Mouse (Mus musculus) neural tube, embryonic 13.5 days (tissue): ENCODE data around the gene Myo1h. TPM values are rescaled to one million over a fixed set of nuclear protein-coding genes. Genes with fewer than 3 reads are reported as not detected.

Source experiments
- ATAC-seq: fragments of 200-750 bp; cut with Nextera tagmentation; 2 replicates; pipeline ENCODE4 v1.8.0; 2017; ENCODE audit warnings: low read depth, mild to moderate bottlenecking, moderate TSS enrichment, moderate library complexity
- H3K27ac ChIP-seq: fragments of 300-500 bp; sonication (generic); replicated peaks from 2 replicates; pipeline ENCODE4 v1.5.1; 2015; ENCODE audit warnings: moderate library complexity, mild to moderate bottlenecking, inconsistent platforms
- H3K27me3 ChIP-seq: fragments of 300-500 bp; sonication (generic); 2 replicates; pipeline ENCODE4 v1.6.1; 2015; ENCODE audit warnings: mild to moderate bottlenecking, inconsistent platforms
- H3K36me3 ChIP-seq: fragments of 300-500 bp; sonication (generic); 2 replicates; pipeline ENCODE4 v1.6.1; 2015; ENCODE audit warnings: mild to moderate bottlenecking, inconsistent platforms
- H3K4me1 ChIP-seq: fragments of 300-500 bp; sonication (generic); replicated peaks from 2 replicates; pipeline ENCODE4 v1.6.1; 2015; ENCODE audit warnings: inconsistent platforms
- H3K4me2 ChIP-seq: fragments of 300-500 bp; sonication (generic); 2 replicates; pipeline ENCODE4 v1.6.1; 2015; ENCODE audit warnings: inconsistent platforms, mild to moderate bottlenecking, moderate library complexity
- H3K4me3 ChIP-seq: fragments of 300-500 bp; sonication (generic); 2 replicates; pipeline ENCODE4 v1.5.1; 2015; ENCODE audit warnings: mild to moderate bottlenecking, inconsistent platforms
- H3K9ac ChIP-seq: fragments of 300-500 bp; sonication (generic); 2 replicates; pipeline ENCODE4 v1.6.1; 2015; ENCODE audit warnings: moderate library complexity, mild to moderate bottlenecking, inconsistent platforms
- H3K9me3 ChIP-seq: fragments of 300-500 bp; sonication (generic); 2 replicates; pipeline ENCODE4 v1.6.1; 2016; ENCODE audit warnings: inconsistent platforms
- WGBS: fragments of 180-500 bp; shearing (Covaris S2); methylation state at CpG from one replicate; pipeline ENCODE4 v1.1.7; 2015; 5-methylcytosine and 5-hydroxymethylcytosine counted together
- polyA plus RNA-seq: library from polyadenylated mRNA; unstranded; fragments of >200 nt; fragmentation: Nextera tagmentation; extraction: Ambion mirVana; gene quantifications from 2 replicates; pipeline ENCODE4 v1.2.1, GENCODE M21; 2015

Gene Myo1h
- polyA plus RNA-seq, 1 experiment from 2014 or later = 0.38 TPM

DNA sequence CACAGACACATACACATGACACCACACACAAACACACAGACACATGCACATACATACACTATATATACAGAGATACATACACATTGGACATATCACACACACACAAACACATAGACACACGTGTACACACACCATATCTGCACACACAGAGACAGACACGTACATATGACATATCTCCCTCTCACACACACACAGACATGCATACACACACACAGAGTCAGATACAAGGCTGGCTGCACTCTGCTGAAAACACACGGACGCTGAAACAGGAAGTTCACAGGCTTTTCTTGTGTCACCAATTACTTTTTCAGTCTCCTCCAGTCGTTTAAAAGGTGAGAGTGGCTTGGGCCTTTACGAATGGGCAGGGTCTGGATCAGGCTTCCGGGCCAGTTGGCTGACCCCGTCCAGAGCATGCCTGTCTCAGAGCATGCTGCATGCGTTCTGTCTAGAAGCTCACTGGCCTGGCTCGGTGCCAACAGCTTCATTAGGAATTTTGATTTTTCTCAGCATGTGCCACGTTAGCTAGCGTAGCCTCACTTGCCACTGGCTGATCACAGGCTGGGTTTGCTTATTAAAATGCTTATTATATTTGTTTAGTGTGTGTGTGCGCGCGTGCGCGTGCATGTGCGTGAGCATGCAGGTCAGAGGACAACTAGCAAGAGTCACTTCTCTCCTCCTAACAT, 9.4 kb downstream of the Myo1h start:
- 0 out of 2 replicates have a peak overlapping the region, but pooled peaks have one; percentile 13 for H3K27ac ChIP-seq
- no peaks in the 10 kb centered on the region for H3K36me3 ChIP-seq
- no peaks in the 10 kb centered on the region for H3K9me3 ChIP-seq
- WGBS = 51% methylated on average over 18 of the region's 18 CpGs
- H3K4me2 ChIP-seq = no peak overlapping the region
- H3K27me3 ChIP-seq = peaks cover 87% of the 10 kb centered on the region
- no peak overlapping the region for H3K4me3 ChIP-seq
- no peak overlapping the region for H3K9ac ChIP-seq
- ATAC-seq = 0 out of 2 replicates have a peak, but pooled peaks have one; percentile 17
- H3K4me1 ChIP-seq = peaks cover 41% of the 10 kb centered on the region

DNA sequence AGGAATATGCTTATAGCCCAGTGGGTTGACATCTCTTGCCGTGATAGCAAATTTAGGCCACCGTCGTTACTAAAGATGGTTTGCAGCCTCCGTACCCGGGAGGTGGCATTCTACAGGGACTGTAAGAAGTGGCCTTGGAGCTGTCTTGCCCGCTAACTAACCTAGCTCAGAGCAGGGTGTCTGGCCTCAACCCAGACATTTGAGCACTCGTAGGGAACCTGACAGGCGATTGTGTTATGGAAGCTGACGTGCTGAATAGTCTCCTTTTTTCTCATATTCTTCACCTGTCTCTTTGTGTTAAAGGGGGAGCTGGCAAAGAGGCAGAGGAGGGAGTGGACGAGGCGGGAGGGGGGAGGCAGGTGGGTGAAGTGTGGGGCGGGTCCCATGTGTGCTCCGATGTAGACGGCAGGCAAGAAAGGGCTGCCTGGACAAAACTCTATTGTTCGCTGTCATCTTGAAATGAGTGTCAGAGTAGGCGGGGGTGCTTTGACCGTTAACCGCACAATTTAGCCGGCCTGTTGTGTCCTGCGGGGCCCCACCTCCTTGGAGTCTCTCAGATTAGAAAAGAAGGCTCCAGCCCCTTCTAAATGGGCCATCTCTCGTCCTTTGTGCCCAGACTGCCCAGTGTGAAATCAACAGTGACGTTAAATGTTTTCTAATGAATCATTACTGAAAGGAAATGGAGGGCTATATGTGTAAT, 10.3 kb downstream of the Myo1h start:
- ATAC-seq = no peak
- WGBS = 18% methylated on average over 22 of the region's 22 CpGs
- no peaks in the 10 kb centered on the region for H3K36me3 ChIP-seq
- peaks cover 39% of the 10 kb centered on the region for H3K4me1 ChIP-seq
- peak overlapping the region; percentile 22 for H3K4me2 ChIP-seq
- H3K27ac ChIP-seq = 0 out of 2 replicates have a peak overlapping the region, but pooled peaks have one; percentile 6
- no peaks in the 10 kb centered on the region for H3K9me3 ChIP-seq
- H3K27me3 ChIP-seq = peaks cover 86% of the 10 kb centered on the region
- H3K9ac ChIP-seq = no peak overlapping the region
- H3K4me3 ChIP-seq = no peak overlapping the region

DNA sequence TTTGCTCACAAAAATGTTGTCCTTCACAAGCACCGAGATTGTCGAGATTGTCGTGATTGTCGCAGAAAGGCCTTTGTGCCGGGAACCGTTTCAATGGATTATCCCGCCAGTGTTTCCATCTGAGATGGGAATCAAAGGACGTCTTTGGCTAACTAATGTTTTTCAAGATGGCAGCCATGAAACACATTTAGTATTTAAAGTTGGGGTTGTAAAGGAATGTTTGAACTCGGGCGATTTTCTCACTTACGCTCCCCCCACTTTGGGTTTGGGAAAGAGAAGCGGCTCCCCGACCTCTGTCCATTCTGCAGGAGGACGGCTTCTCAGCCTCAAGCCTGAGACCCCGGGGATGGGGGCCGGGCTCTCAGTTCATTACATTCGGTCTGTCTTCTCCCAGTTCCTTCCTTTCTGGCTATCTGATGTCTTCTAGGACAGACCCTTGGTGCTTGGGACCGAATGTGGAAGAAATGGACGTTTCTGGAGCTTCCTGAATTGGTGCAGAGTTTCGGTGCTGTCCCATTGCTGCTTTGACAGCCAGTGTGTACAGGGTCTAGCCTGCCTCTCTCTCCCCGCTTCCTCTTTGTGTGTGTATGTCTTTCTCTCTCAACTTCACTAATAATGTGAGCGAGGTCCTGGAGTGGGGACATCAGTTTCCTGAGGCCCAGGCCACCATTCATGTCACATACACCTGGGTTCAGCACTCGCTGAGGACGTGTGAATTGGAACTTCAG, 11.1 kb downstream of the Myo1h start:
- ATAC-seq = no peak
- Histone ChIP-seq H3K4me2 (peak overlapping the region; percentile 22), H3K9me3 (no peaks in the 10 kb centered on the region), H3K27ac (no peak overlapping the region), H3K36me3 (no peaks in the 10 kb centered on the region), H3K4me3 (no peak overlapping the region), H3K4me1 (peaks cover 39% of the 10 kb centered on the region), H3K9ac (no peak overlapping the region), H3K27me3 (peaks cover 83% of the 10 kb centered on the region)
- WGBS = 44% methylated on average over 24 of the region's 24 CpGs

DNA sequence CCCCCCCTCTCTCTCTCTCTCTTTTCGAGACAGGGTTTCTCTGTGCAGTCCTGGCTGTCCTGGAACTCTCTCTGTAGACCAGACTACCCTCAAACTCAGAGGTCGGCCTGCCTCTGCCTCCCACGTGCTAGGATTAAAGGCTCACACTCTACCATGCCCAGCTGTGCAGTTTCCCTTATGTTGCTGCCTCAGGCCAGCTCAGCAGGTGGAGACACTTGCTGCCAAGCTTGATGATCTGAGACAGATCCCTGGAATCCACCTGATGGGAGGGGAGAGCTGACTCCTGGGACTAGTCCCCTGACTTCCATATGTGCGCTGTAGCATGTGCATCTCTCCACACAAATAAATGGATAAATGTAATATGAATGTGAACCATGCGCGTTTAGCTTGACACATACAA, 14.2 kb downstream of the Myo1h start:
- H3K9ac ChIP-seq = no peak overlapping the region
- whole genome bisulfite sequencing = 76% methylated on average over 6 of the region's 6 CpGs
- H3K27ac ChIP-seq = no peak overlapping the region
- no peak overlapping the region for H3K4me3 ChIP-seq
- no peak for ATAC-seq
- H3K4me1 ChIP-seq = peaks cover 24% of the 10 kb centered on the region
- H3K36me3 ChIP-seq = no peaks in the 10 kb centered on the region
- no peaks in the 10 kb centered on the region for H3K9me3 ChIP-seq
- peaks cover 67% of the 10 kb centered on the region for H3K27me3 ChIP-seq
- no peak overlapping the region for H3K4me2 ChIP-seq

DNA sequence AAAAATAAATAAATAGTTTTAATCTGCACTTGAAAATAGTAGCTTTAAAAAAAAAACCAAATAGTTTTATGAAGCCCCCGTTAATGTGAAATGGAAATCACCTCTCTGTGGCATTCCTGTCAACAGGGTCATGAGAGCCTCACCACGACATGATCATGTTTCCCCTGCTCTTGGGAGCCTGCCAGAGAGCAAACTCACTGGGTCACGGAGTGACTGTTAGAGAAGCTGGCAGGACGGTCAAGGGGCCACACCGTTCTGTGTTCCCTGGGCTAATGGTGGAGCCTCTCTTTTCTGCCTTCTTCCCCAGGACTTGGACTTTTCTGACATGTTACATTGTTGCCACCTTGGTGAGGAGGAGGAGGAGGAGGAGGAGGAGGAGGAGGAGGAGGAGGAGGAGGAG, 17.5 kb downstream of the Myo1h start:
- no peaks in the 10 kb centered on the region for H3K36me3 ChIP-seq
- no peak overlapping the region for H3K4me2 ChIP-seq
- H3K4me3 ChIP-seq = no peak overlapping the region
- H3K27ac ChIP-seq = no peak overlapping the region
- H3K4me1 ChIP-seq = peaks cover 8% of the 10 kb centered on the region; the same call in 1 of the 2 replicates
- H3K9me3 ChIP-seq = no peaks in the 10 kb centered on the region
- WGBS = 65% methylated on average over 5 of the region's 5 CpGs
- ATAC-seq = no peak
- peaks cover 56% of the 10 kb centered on the region for H3K27me3 ChIP-seq
- no peak overlapping the region for H3K9ac ChIP-seq

DNA sequence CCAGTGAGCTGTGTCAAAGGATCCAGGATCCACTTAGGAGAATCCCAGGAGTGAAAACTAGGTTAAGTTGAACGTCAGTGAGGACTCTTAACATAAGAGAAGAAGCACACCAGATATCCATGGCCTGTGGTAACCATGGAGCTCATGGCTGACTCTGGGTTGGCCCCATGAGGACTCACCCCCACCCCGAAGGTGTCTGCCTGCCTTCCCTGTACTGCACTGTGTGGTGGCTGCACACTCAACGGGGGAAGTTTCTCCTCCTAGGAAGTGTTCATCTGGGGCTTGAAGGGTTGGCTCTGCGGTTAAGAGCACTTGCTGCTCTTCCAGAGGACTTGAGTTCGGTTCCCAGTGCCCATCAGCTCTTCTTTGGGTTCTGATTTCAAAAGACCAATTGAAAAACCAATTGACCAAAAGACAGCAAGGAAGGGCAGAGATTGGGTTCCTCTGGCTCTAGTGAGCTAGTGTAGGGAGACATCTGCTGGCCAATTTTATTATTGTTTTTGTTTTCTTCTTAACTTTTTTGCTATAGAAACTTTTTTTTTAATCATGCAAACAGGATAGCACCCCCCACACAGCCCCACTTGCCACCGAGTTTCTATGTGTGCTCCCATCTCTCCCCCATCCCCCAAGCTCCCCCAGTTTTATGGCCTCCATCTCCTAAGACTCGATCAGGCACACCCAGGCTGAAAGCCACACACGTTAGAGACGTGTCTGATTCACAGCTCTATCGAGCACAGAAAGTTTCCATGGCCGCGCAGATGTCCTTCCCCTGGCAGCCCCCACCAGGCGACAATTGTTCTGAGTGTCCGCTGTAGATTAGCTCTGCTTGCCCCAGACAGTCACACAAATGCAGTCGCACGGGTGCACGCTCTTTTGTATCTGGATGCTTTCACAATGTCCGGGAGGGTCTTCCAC, 20.1 kb downstream of the Myo1h start:
- no peaks in the 10 kb centered on the region for H3K36me3 ChIP-seq
- H3K4me3 ChIP-seq = no peak overlapping the region
- 37% methylated on average over 18 of the region's 18 CpGs for WGBS
- H3K4me2 ChIP-seq = peak overlapping the region; percentile 28
- peaks cover 8% of the 10 kb centered on the region; the same call in 1 of the 2 replicates for H3K4me1 ChIP-seq
- H3K27ac ChIP-seq = no peak overlapping the region
- ATAC-seq = no peak
- no peaks in the 10 kb centered on the region for H3K9me3 ChIP-seq
- peaks cover 33% of the 10 kb centered on the region for H3K27me3 ChIP-seq
- H3K9ac ChIP-seq = peak overlapping the region; percentile 31; the same call in 1 of the 2 replicates

DNA sequence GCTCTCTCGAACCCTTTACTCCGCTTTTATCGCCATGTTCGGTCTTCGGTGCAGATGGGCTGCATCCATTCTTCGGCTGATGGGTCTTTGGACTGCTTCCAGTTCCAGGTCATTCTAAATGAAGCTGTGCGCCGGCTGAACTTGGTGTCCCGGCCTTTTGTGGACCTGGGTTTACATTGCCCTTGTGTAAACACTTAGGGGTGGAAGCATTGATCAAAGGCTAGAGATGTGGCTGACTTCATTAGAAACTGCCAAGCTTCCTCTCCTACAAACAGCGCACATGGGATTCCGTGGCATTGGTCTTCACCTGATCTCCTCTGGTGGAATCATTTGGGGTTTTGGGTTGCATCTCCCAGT, 20.7 kb downstream of the Myo1h start:
- no peaks in the 10 kb centered on the region for H3K36me3 ChIP-seq
- peaks cover 9% of the 10 kb centered on the region; the same call in 1 of the 2 replicates for H3K4me1 ChIP-seq
- peaks cover 31% of the 10 kb centered on the region; the same call in 1 of the 2 replicates for H3K27me3 ChIP-seq
- H3K4me3 ChIP-seq = no peak overlapping the region
- no peak overlapping the region for H3K27ac ChIP-seq
- WGBS = 40% methylated on average over 11 of the region's 11 CpGs
- H3K9ac ChIP-seq = peak overlapping the region; percentile 31; the same call in 1 of the 2 replicates
- ATAC-seq = no peak
- no peaks in the 10 kb centered on the region for H3K9me3 ChIP-seq
- peak overlapping the region; percentile 28 for H3K4me2 ChIP-seq

DNA sequence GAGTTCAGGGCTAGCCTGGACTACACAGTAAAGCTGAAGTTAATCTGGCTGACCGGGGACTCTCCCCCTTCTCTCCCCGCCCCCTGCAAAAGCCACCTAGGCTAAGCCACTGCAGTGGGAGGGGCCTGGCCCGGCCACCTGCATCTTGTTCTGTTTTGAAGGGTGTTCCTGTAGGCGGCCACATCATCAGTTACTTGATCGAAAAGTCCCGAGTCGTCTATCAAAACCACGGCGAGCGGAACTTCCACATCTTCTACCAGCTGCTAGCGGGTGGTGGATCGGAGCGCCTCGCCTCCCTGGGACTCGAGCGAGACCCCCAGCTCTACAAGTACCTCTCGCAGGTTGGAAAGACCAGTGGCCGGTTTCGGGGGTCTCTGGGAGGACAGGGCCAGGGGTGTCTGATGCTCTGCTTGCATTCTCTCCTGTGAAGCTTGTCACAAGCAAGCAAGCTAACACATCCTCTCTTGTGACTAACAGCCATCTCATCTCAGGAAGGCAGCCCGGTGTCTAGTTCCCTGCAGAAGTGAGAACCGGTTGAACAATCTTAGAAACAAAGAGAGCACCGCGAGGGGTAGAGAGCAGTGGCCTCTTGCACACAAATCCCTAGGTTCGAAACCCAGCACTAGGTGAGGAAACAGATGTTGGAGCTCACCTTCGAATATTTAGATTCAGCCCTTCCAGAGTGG, 34.3 kb downstream of the Myo1h start:
- H3K9me3 ChIP-seq = no peaks in the 10 kb centered on the region
- H3K27ac ChIP-seq = no peak overlapping the region
- WGBS = 67% methylated on average over 25 of the region's 25 CpGs
- peaks cover 16% of the 10 kb centered on the region for H3K4me1 ChIP-seq
- H3K9ac ChIP-seq = no peak overlapping the region
- H3K36me3 ChIP-seq = no peaks in the 10 kb centered on the region
- peak overlapping the region; percentile 33; the same call in 1 of the 2 replicates for H3K4me2 ChIP-seq
- no peak for ATAC-seq
- no peak overlapping the region for H3K4me3 ChIP-seq
- H3K27me3 ChIP-seq = no peaks in the 10 kb centered on the region

DNA sequence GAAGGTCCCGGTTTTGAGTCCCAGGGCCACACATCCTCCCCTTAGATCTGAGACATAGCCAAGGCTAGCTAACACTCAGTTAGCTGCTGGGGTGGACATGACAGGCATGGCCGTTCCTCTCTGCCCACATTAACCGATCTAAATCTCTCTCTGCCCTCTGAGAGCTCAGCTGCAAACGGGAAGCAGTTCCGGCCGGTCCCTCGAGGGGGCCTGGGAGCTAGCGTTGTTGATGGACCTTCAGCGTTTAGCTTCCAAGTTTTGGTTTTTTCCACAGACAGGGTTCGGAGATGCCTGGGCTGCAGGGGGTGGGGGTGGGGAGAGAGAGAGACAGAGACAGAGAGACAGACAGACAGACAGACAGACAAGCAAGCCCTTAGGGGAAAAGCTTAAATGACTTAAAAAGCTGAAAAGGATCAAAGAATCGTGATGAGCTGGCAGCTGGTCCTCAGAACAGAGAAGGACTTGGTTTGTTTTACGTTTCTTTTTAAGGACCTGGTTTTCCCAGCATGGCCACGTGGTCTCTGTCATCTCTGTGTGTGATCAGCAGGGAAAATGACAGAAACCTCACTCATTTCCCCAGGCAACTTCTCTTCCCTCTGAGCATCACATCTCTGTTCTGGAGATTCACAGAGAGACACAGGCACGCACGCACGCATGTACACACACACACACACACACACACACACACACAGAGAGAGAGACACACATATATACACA, 35.0 kb downstream of the Myo1h start:
- no peaks in the 10 kb centered on the region for H3K9me3 ChIP-seq
- no peaks in the 10 kb centered on the region for H3K36me3 ChIP-seq
- no peaks in the 10 kb centered on the region for H3K27me3 ChIP-seq
- H3K4me1 ChIP-seq = peaks cover 13% of the 10 kb centered on the region
- WGBS = 21% methylated on average over 16 of the region's 16 CpGs
- no peak for ATAC-seq
- no peak overlapping the region for H3K27ac ChIP-seq
- no peak overlapping the region for H3K4me3 ChIP-seq
- no peak overlapping the region for H3K9ac ChIP-seq
- peak overlapping the region; percentile 33 for H3K4me2 ChIP-seq

DNA sequence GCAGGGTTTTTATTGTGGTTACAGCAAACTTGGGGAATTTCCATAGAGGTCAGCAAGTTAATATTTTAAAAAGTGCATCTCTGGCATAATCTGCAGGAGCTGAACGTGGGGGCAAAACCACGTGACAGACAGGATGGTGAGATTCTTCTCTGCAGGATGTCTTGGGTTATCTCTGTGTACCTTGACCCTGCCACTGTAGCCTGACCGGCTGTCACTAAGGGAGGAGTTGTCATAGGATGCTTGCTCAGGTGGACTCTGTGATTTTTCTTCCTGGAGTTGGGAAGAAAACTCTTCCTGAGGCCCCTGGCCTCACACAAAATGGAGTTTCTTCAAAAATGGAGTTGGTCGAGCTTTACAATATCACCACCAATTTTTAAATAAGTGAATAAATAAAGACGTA, 54.0 kb downstream of the Myo1h start:
- no peak for ATAC-seq
- WGBS = 87% methylated on average over 5 of the region's 5 CpGs
- H3K4me2 ChIP-seq = no peak overlapping the region

More for the DNA sequence above, 54.0 kb downstream of the Myo1h start:
- no peaks in the 10 kb centered on the region for H3K9me3 ChIP-seq
- H3K36me3 ChIP-seq = no peaks in the 10 kb centered on the region
- H3K9ac ChIP-seq = no peak overlapping the region
- H3K27me3 ChIP-seq = no peaks in the 10 kb centered on the region; the same call in 1 of the 2 replicates
- no peak overlapping the region for H3K27ac ChIP-seq
- no peak overlapping the region for H3K4me3 ChIP-seq
- H3K4me1 ChIP-seq = no peaks in the 10 kb centered on the region
